Mouse (Mus musculus): Measurements from ENCODE around the gene Kcnk6.

DNA sequence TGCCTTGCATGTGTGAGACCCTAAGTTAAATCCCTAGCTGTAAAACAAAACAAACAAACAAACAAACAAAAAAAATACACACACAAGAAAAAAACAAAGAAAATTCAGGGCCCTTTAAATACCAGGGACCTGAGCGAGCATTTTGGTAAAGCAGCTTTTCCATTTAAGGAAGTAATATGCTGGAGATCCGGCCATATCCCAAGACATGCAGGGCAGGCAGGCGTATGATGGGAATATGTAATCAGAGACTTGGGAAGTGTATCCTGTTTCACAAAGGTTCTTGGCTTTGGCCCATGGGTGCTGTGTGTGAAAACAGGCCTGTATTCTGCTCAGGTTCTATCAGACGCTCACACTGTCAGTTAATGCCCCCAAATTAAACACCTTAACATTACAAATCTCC is 45.2 kb upstream of the Kcnk6 start:
- TF ChIP-seq POLR2A (IDR thresholded peaks at IDR 0.05; ENCODE audit: borderline replicate concordance, low read depth, low read length) (no peak), CTCF (IDR thresholded peaks at IDR 0.05; ENCODE audit: low read depth, low read length) (no peak)
